In genomic region chr19:53017954-53018353, GRCm38 (mm10) we compare ENCODE assay signal across 9 mouse cellular contexts. TPM values are rescaled to one million over a fixed set of nuclear protein-coding genes. Genes with fewer than 3 reads are reported as not detected.
DNase-seq lines count a peak whose midpoint lies in the region; ATAC-seq and TF ChIP-seq lines count a peak whose summit lies in the region.
"Had no signal": no experiment of that assay in that cellular context is flagged by ENCODE, and none has a peak within 500 bp of the region (broad histone marks: within the 10 kb centered on the region; RNA-seq: fewer than 3 reads in every experiment).

No protein-coding gene starts in this region.

- no peak for TF ChIP-seq EP300 in liver, postnatal 0 days (IDR thresholded peaks at IDR 0.05; ENCODE audit: low read depth)

- ATAC-seq in intestine, postnatal 0 days: no peak
- ATAC-seq in liver, postnatal 0 days: no peak

- H3K36me3 ChIP-seq in ES-E14 (ENCODE audit: control insufficient read depth, insufficient read depth, low read length, poor library complexity, severe bottlenecking): peaks cover 9% of the 10 kb centered on the region; the same call in 1 of the 2 replicates
- peaks cover 52% of the 10 kb centered on the region for H3K36me3 ChIP-seq in intestine, postnatal 0 days (ENCODE audit: control insufficient read depth, insufficient read depth)
- peaks cover 33% of the 10 kb centered on the region for H3K36me3 ChIP-seq in liver, postnatal 0 days (replicated peaks; ENCODE audit: insufficient read depth, low read length)

- no peaks in the 10 kb centered on the region for H3K9me3 ChIP-seq in ES-E14 (ENCODE audit: control insufficient read depth, insufficient read depth, low read depth, low read length)
- no peaks in the 10 kb centered on the region for H3K9me3 ChIP-seq in intestine, postnatal 0 days (ENCODE audit: control insufficient read depth)
- H3K9me3 ChIP-seq in liver, postnatal 0 days (ENCODE audit: low read length): no peaks in the 10 kb centered on the region
- H3K9me3 ChIP-seq: embryonic facial prominence, embryonic 12.5 days had no signal

- 77% methylated on average over 9 of the region's 9 CpGs for WGBS in intestine, postnatal 0 days
- WGBS in liver, postnatal 0 days (ENCODE audit: insufficient replicate concordance): 84% methylated on average over 9 of the region's 9 CpGs

- no peak for TF ChIP-seq CTCF in intestine, postnatal 0 days (IDR thresholded peaks at IDR 0.05; ENCODE audit: low read depth)
- TF ChIP-seq CTCF in liver, postnatal 0 days (IDR thresholded peaks at IDR 0.05; ENCODE audit: low read depth): no peak

- H3K4me1 ChIP-seq in ES-E14 (ENCODE audit: control insufficient read depth in 2 of 2, insufficient read depth in 2 of 2, low read length in 2 of 2, poor library complexity in 1 of 2): peaks cover 9 to 30% of the 10 kb centered on the region in 2 experiments
- 0 out of 2 replicates have a peak, but pooled peaks cover 13% of the 10 kb centered on the region for H3K4me1 ChIP-seq in intestine, postnatal 0 days (replicated peaks; ENCODE audit: control insufficient read depth, insufficient read depth, low read length)
- no peaks in the 10 kb centered on the region for H3K4me1 ChIP-seq in liver, postnatal 0 days (ENCODE audit: insufficient read depth)

- H3K9ac ChIP-seq in ES-E14 (ENCODE audit: insufficient read depth, low read depth, low read length, poor library complexity, severe bottlenecking): 0 out of 2 replicates have a peak overlapping the region, but pooled peaks have one; percentile 14
- no peak overlapping the region for H3K9ac ChIP-seq in intestine, postnatal 0 days (ENCODE audit: low read depth, low read length)
- H3K9ac ChIP-seq in liver, postnatal 0 days (replicated peaks): no peak overlapping the region
- H3K9ac ChIP-seq: embryonic facial prominence, embryonic 12.5 days had no signal

- H3K4me2 ChIP-seq in intestine, postnatal 0 days (replicated peaks; ENCODE audit: low read depth): no peak overlapping the region
- no peak overlapping the region for H3K4me2 ChIP-seq in liver, postnatal 0 days (ENCODE audit: low read depth, low read length)
- H3K4me2 ChIP-seq: embryonic facial prominence, embryonic 12.5 days had no signal

- no peaks in the 10 kb centered on the region for H3K27me3 ChIP-seq in intestine, postnatal 0 days (replicated peaks; ENCODE audit: control insufficient read depth, insufficient read depth, low read length)
- H3K27me3 ChIP-seq in liver, postnatal 0 days (ENCODE audit: insufficient read depth, low read length): no peaks in the 10 kb centered on the region
- H3K27me3 ChIP-seq: embryonic facial prominence, embryonic 12.5 days had no signal

- no peak overlapping the region for H3K27ac ChIP-seq in ES-E14 (ENCODE audit: insufficient read depth, low read depth, low read length, poor library complexity, severe bottlenecking)
- H3K27ac ChIP-seq in intestine, postnatal 0 days (ENCODE audit: low read depth, low read length): peak overlapping the region; percentile 36; the same call in 1 of the 2 replicates
- no peak overlapping the region for H3K27ac ChIP-seq in liver, postnatal 0 days (ENCODE audit: low read depth)

- no peak overlapping the region for H3K4me3 ChIP-seq in ES-E14 (ENCODE audit: insufficient read depth in 1 of 2, low read depth in 1 of 2, low read length in 2 of 2, poor library complexity in 1 of 2, severe bottlenecking in 1 of 2)
- H3K4me3 ChIP-seq in intestine, postnatal 0 days (ENCODE audit: low read depth, low read length): no peak overlapping the region
- H3K4me3 ChIP-seq in liver, postnatal 0 days (ENCODE audit: low read depth, low read length): no peak overlapping the region
- H3K4me3 ChIP-seq: embryonic facial prominence, embryonic 12.5 days had no signal

- peak; percentile 45 for DNase-seq in gastrocnemius, adult 18-20 months (ENCODE audit: low spot score)
- no peak for DNase-seq in gastrocnemius, adult 8-10 months (ENCODE audit: low spot score in 2 of 2)
- no peak for DNase-seq in ES-E14 (ENCODE audit: low read depth, low spot score)
- DNase-seq in cerebellum, postnatal 36 days: peak; percentile 63 to 67
- DNase-seq in spleen, postnatal 10 days (ENCODE audit: low spot score in 2 of 2): no peak
- no peak for DNase-seq in liver, postnatal 0 days
- no peak for DNase-seq in layer of hippocampus, postnatal 25 days (ENCODE audit: extremely low spot score in 1 of 2, low spot score in 1 of 2)

- in situ Hi-C loops in ES-E14 (cut with MboI; ENCODE audit: low sequenced_read_pairs in 2 of 2, unreplicated experiment in 2 of 2): no loop called here

TF ChIP-seq in ES-E14, 5 proteins besides CTCF, POLR2A, EP300 and RAD21:
- TF ChIP-seq HCFC1 (IDR thresholded peaks at IDR 0.05; ENCODE audit: borderline replicate concordance, insufficient read depth, low read length) (no peak), MAFK (IDR thresholded peaks at IDR 0.05; ENCODE audit: insufficient read depth, low read depth, low read length) (no peak), ZC3H11A (IDR thresholded peaks at IDR 0.05; ENCODE audit: borderline replicate concordance, low read depth, low read length) (no peak), ZNF384 (IDR thresholded peaks at IDR 0.05; ENCODE audit: low read depth, low read length) (no peak), CHD2 (IDR thresholded peaks at IDR 0.05; ENCODE audit: low read depth, low read length) (no peak)

RNA-seq across cellular contexts. Expression of gene Xpnpep1, which starts 22.1 kb away (rescaled TPM):
- 10 to 100 TPM; 34.3 to 40.9 TPM for total RNA-seq in gastrocnemius, adult 18-20 months (2021)
- 10 to 100 TPM; 37.7 to 45.2 (median 39.7) TPM for total RNA-seq in gastrocnemius, adult 8-10 months (2022)
- total RNA-seq in ES-E14 (2012; rRNA removed): 190 and 210 TPM in 2 replicates
- polyA plus RNA-seq in intestine, postnatal 0 days (2015; fragmentation: Nextera tagmentation; extraction: Ambion mirVana): 333 and 357 TPM in 2 replicates
- 55.4 and 62.0 TPM in 2 replicates for polyA plus RNA-seq in liver, postnatal 0 days (2015; fragmentation: Nextera tagmentation; extraction: Ambion mirVana)
- 100 to 1,000 TPM in 1 of 2 experiments, 10 to 100 TPM in 1; 91.1 to 104 TPM for total RNA-seq in layer of hippocampus, postnatal 25 days (2021)

Comparison
In these comparisons a context has a peak if more than half of its experiments do, and no peak if none do; other contexts are left out.
1. DNase-seq: peak in gastrocnemius, adult 18-20 months (single experiment) and cerebellum, postnatal 36 days (2 of 2); none in gastrocnemius, adult 8-10 months (0 of 2), ES-E14 (single experiment), spleen, postnatal 10 days (0 of 2), liver, postnatal 0 days (single experiment) and layer of hippocampus, postnatal 25 days (0 of 2).